Mouse (Mus musculus): ENCODE measurements at regions not wholly inside any gene's neighbourhood (a gene's known extent, or its start where the extent isn't known, plus 50 kb on each side); places are given as distances from the start of the nearest gene placed in this dataset.

GRCm38 (mm10) chr2:166380854-166381253, 225.4 kb upstream of the Sulf2 start:
- Histone ChIP-seq H3K9ac (no peak overlapping the region), H3K9me3 (replicated peaks) (no peaks in the 10 kb centered on the region), H3K4me1 (peaks cover 33% of the 10 kb centered on the region), H3K4me2 (replicated peaks) (no peak overlapping the region), H3K36me3 (no peaks in the 10 kb centered on the region), H3K4me3 (replicated peaks) (no peak overlapping the region), H3K27me3 (no peaks in the 10 kb centered on the region), H3K27ac (replicated peaks) (no peak overlapping the region)
- no peak for ATAC-seq (ENCODE audit: insufficient number of reproducible peaks, low FRiP score, low TSS enrichment, low read depth)
- 80% methylated on average over 9 of the region's 9 CpGs for WGBS

- Histone ChIP-seq H3K36me3 (no peaks in the 10 kb centered on the region), H3K9me3 (replicated peaks) (no peaks in the 10 kb centered on the region), H3K4me3 (replicated peaks) (no peak overlapping the region), H3K27me3 (no peaks in the 10 kb centered on the region), H3K4me2 (replicated peaks) (no peak overlapping the region), H3K9ac (no peak overlapping the region), H3K27ac (replicated peaks) (no peak overlapping the region), H3K4me1 (peaks cover 22% of the 10 kb centered on the region)
- ATAC-seq (ENCODE audit: insufficient number of reproducible peaks, low FRiP score, low TSS enrichment, low read depth), result peak; percentile 7; the same call in 1 of the 2 replicates
- WGBS, result 30% methylated on average over 3 of the region's 3 CpGs
Observed at GRCm38 (mm10) chr2:166378325-166378724, 222.9 kb upstream of the Sulf2 start.

GRCm38 (mm10) chr2:166377329-166377728, 221.9 kb upstream of the Sulf2 start:
- H3K36me3 ChIP-seq, result no peaks in the 10 kb centered on the region
- no peaks in the 10 kb centered on the region for H3K27me3 ChIP-seq
- peaks cover 22% of the 10 kb centered on the region for H3K4me1 ChIP-seq
- no peaks in the 10 kb centered on the region for H3K9me3 ChIP-seq (replicated peaks)
- no peak overlapping the region for H3K9ac ChIP-seq
- 15% methylated on average over 3 of the region's 3 CpGs for WGBS
- H3K4me3 ChIP-seq (replicated peaks), result no peak overlapping the region
- H3K4me2 ChIP-seq (replicated peaks), result no peak overlapping the region
- peak; percentile 69; the same call in 1 of the 2 replicates for ATAC-seq (ENCODE audit: insufficient number of reproducible peaks, low FRiP score, low TSS enrichment, low read depth)
- no peak overlapping the region for H3K27ac ChIP-seq (replicated peaks)

- no peak for ATAC-seq (ENCODE audit: insufficient number of reproducible peaks, low FRiP score, low TSS enrichment, low read depth)
- H3K4me2 ChIP-seq (replicated peaks), result no peak overlapping the region
- 82% methylated on average over 12 of the region's 12 CpGs for WGBS
Observed at GRCm38 (mm10) chr2:166375639-166376038, 220.2 kb upstream of the Sulf2 start.

GRCm38 (mm10) chr2:166370776-166371175, 215.3 kb upstream of the Sulf2 start:
- ATAC-seq (ENCODE audit: insufficient number of reproducible peaks, low FRiP score, low TSS enrichment, low read depth), result no peak
- no peaks in the 10 kb centered on the region for H3K36me3 ChIP-seq
- H3K27ac ChIP-seq (replicated peaks), result no peak overlapping the region
- no peaks in the 10 kb centered on the region for H3K27me3 ChIP-seq
- H3K9ac ChIP-seq, result no peak overlapping the region
- no peak overlapping the region for H3K4me3 ChIP-seq (replicated peaks)
- WGBS, result 57% methylated on average over 6 of the region's 6 CpGs
- H3K9me3 ChIP-seq (replicated peaks), result no peaks in the 10 kb centered on the region
- no peak overlapping the region for H3K4me2 ChIP-seq (replicated peaks)
- peaks cover 2% of the 10 kb centered on the region; the same call in 1 of the 2 replicates for H3K4me1 ChIP-seq

More at GRCm38 (mm10) chr2:166375639-166376038, 220.2 kb upstream of the Sulf2 start:
- Histone ChIP-seq H3K27ac (replicated peaks) (no peak overlapping the region), H3K27me3 (no peaks in the 10 kb centered on the region), H3K36me3 (no peaks in the 10 kb centered on the region), H3K9ac (no peak overlapping the region), H3K4me1 (peaks cover 22% of the 10 kb centered on the region), H3K4me3 (replicated peaks) (no peak overlapping the region), H3K9me3 (replicated peaks) (no peaks in the 10 kb centered on the region)

- H3K27me3 ChIP-seq, result no peaks in the 10 kb centered on the region
- no peaks in the 10 kb centered on the region for H3K36me3 ChIP-seq
- no peak for ATAC-seq (ENCODE audit: insufficient number of reproducible peaks, low FRiP score, low TSS enrichment, low read depth)
- peaks cover 39% of the 10 kb centered on the region for H3K4me1 ChIP-seq
- H3K9ac ChIP-seq, result no peak overlapping the region
- H3K4me2 ChIP-seq (replicated peaks), result no peak overlapping the region
- 73% methylated on average over 6 of the region's 6 CpGs for WGBS
- no peak overlapping the region for H3K4me3 ChIP-seq (replicated peaks)
- H3K9me3 ChIP-seq (replicated peaks), result no peaks in the 10 kb centered on the region
- H3K27ac ChIP-seq (replicated peaks), result no peak overlapping the region
Observed at GRCm38 (mm10) chr2:166361645-166362044, 206.2 kb upstream of the Sulf2 start.

- Histone ChIP-seq H3K27me3 (no peaks in the 10 kb centered on the region), H3K36me3 (no peaks in the 10 kb centered on the region), H3K27ac (replicated peaks) (no peak overlapping the region), H3K9me3 (replicated peaks) (no peaks in the 10 kb centered on the region), H3K4me3 (replicated peaks) (no peak overlapping the region), H3K9ac (no peak overlapping the region), H3K4me2 (replicated peaks) (no peak overlapping the region), H3K4me1 (peaks cover 46% of the 10 kb centered on the region)
- WGBS, result 46% methylated on average over 3 of the region's 3 CpGs
- no peak for ATAC-seq (ENCODE audit: insufficient number of reproducible peaks, low FRiP score, low TSS enrichment, low read depth)
Observed at GRCm38 (mm10) chr2:166360786-166361185, 205.3 kb upstream of the Sulf2 start.

GRCm38 (mm10) chr2:166359995-166360394, 204.5 kb upstream of the Sulf2 start:
- H3K4me1 ChIP-seq, result peaks cover 49% of the 10 kb centered on the region
- H3K27ac ChIP-seq (replicated peaks), result no peak overlapping the region
- no peak overlapping the region for H3K4me2 ChIP-seq (replicated peaks)
- WGBS, result 32% methylated on average over 13 of the region's 13 CpGs
- H3K27me3 ChIP-seq, result no peaks in the 10 kb centered on the region
- no peak overlapping the region for H3K4me3 ChIP-seq (replicated peaks)
- no peaks in the 10 kb centered on the region for H3K9me3 ChIP-seq (replicated peaks)
- ATAC-seq (ENCODE audit: insufficient number of reproducible peaks, low FRiP score, low TSS enrichment, low read depth), result no peak
- no peaks in the 10 kb centered on the region for H3K36me3 ChIP-seq
- no peak overlapping the region for H3K9ac ChIP-seq

- Histone ChIP-seq H3K9me3 (replicated peaks) (no peaks in the 10 kb centered on the region), H3K27me3 (no peaks in the 10 kb centered on the region), H3K36me3 (no peaks in the 10 kb centered on the region), H3K9ac (no peak overlapping the region), H3K4me2 (replicated peaks) (no peak overlapping the region), H3K4me3 (replicated peaks) (no peak overlapping the region), H3K27ac (replicated peaks) (0 out of 2 replicates have a peak overlapping the region, but pooled peaks have one; percentile 24), H3K4me1 (peaks cover 63% of the 10 kb centered on the region)
- ATAC-seq (ENCODE audit: insufficient number of reproducible peaks, low FRiP score, low TSS enrichment, low read depth), result no peak
- WGBS, result 40% methylated on average over 7 of the region's 7 CpGs
Observed at GRCm38 (mm10) chr2:166357824-166358223, 202.4 kb upstream of the Sulf2 start.

GRCm38 (mm10) chr2:166355944-166356343, 200.5 kb upstream of the Sulf2 start:
- ATAC-seq (ENCODE audit: insufficient number of reproducible peaks, low FRiP score, low TSS enrichment, low read depth), result no peak
- Histone ChIP-seq H3K9me3 (replicated peaks) (no peaks in the 10 kb centered on the region), H3K27me3 (no peaks in the 10 kb centered on the region), H3K4me1 (peaks cover 51% of the 10 kb centered on the region), H3K4me2 (replicated peaks) (no peak overlapping the region), H3K9ac (no peak overlapping the region), H3K36me3 (no peaks in the 10 kb centered on the region), H3K4me3 (replicated peaks) (no peak overlapping the region), H3K27ac (replicated peaks) (no peak overlapping the region)
- 48% methylated on average over 7 of the region's 7 CpGs for WGBS

GRCm38 (mm10) chr2:166355446-166355845, 200.0 kb upstream of the Sulf2 start:
- no peaks in the 10 kb centered on the region for H3K36me3 ChIP-seq
- 55% methylated on average over 6 of the region's 6 CpGs for WGBS
- peaks cover 47% of the 10 kb centered on the region for H3K4me1 ChIP-seq
- H3K4me3 ChIP-seq (replicated peaks), result no peak overlapping the region
- no peak overlapping the region for H3K4me2 ChIP-seq (replicated peaks)
- no peak overlapping the region for H3K27ac ChIP-seq (replicated peaks)
- H3K27me3 ChIP-seq, result no peaks in the 10 kb centered on the region
- no peak for ATAC-seq (ENCODE audit: insufficient number of reproducible peaks, low FRiP score, low TSS enrichment, low read depth)
- no peaks in the 10 kb centered on the region for H3K9me3 ChIP-seq (replicated peaks)
- no peak overlapping the region for H3K9ac ChIP-seq

GRCm38 (mm10) chr2:166354391-166354790, 198.9 kb upstream of the Sulf2 start:
- peaks cover 38% of the 10 kb centered on the region for H3K4me1 ChIP-seq
- H3K4me2 ChIP-seq (replicated peaks), result no peak overlapping the region
- 90% methylated on average over 4 of the region's 4 CpGs for WGBS
- no peak overlapping the region for H3K4me3 ChIP-seq (replicated peaks)
- no peak for ATAC-seq (ENCODE audit: insufficient number of reproducible peaks, low FRiP score, low TSS enrichment, low read depth)
- no peaks in the 10 kb centered on the region for H3K36me3 ChIP-seq
- no peaks in the 10 kb centered on the region for H3K27me3 ChIP-seq
- 0 out of 2 replicates have a peak overlapping the region, but pooled peaks have one; percentile 55 for H3K27ac ChIP-seq (replicated peaks)
- no peak overlapping the region for H3K9ac ChIP-seq
- no peaks in the 10 kb centered on the region for H3K9me3 ChIP-seq (replicated peaks)
